Mouse (Mus musculus): Measurements from ENCODE around the gene Wfdc15b. TPM values are rescaled to one million over a fixed set of nuclear protein-coding genes. Genes with fewer than 3 reads are reported as not detected.
"Not testable (repeated sequence)": the region's sequence is repeated elsewhere in the genome, so short reads cannot be mapped to it uniquely, and the experiment has no call there.

The Wfdc15b gene
- polyA plus RNA-seq (2012; fragmentation: generic; extraction: Trizol): not detected

GRCm38 (mm10) chr2:164221522-164221921 is at the start of gene Wfdc15b:
Wfdc15b (minus strand) TSS chr2:164221660.
- Histone ChIP-seq H3K36me3 (ENCODE audit: control insufficient read depth, insufficient read depth) (no peaks in the 10 kb centered on the region), H3K27me3 (ENCODE audit: control insufficient read depth, insufficient read depth, insufficient read length) (peaks cover 28% of the 10 kb centered on the region)
- no peak for TF ChIP-seq CEBPB (IDR thresholded peaks at IDR 0.05; ENCODE audit: insufficient read depth, poor library complexity, severe bottlenecking)
- TF ChIP-seq MYOG (IDR thresholded peaks at IDR 0.05; ENCODE audit: control insufficient read depth in 1 of 3, insufficient read depth in 1 of 3, insufficient read length in 2 of 3, low read depth in 2 of 3): no peak
- no peak for TF ChIP-seq MYOD1 (IDR thresholded peaks at IDR 0.05; ENCODE audit: control insufficient read depth in 1 of 3, insufficient read length in 2 of 3, low read depth in 2 of 3)
- no peak for TF ChIP-seq MAX (IDR thresholded peaks at IDR 0.05; ENCODE audit: low read depth)
- TF ChIP-seq TCF12 (IDR thresholded peaks at IDR 0.05; ENCODE audit: insufficient read depth, poor library complexity, severe bottlenecking): no peak
- TF ChIP-seq SRF (IDR thresholded peaks at IDR 0.05; ENCODE audit: control insufficient read depth, insufficient read length, low read depth): no peak
- TF ChIP-seq TCF3 (IDR thresholded peaks at IDR 0.05; ENCODE audit: insufficient read length, low read depth): no peak
- TF ChIP-seq POLR2AphosphoS2 (IDR thresholded peaks at IDR 0.05; ENCODE audit: insufficient read length, low read depth): no peak

GRCm38 (mm10) chr2:164256540-164256939 is 35.1 kb upstream of the Wfdc15b start, which contains the start of gene Svs3b:
Svs3b (minus strand) TSS chr2:164256640.
- H3ac ChIP-seq (ENCODE audit: control insufficient read depth, insufficient read length); H3K4me3 ChIP-seq; H3K36me3 ChIP-seq (ENCODE audit: control insufficient read depth, insufficient read depth); H3K79me2 ChIP-seq (ENCODE audit: control insufficient read depth, insufficient read depth); H3K4me2 ChIP-seq (ENCODE audit: low read depth): not testable (repeated sequence)
- H3K27me3 ChIP-seq (ENCODE audit: control insufficient read depth, insufficient read depth, insufficient read length): peaks cover 11% of the 10 kb centered on the region

More at GRCm38 (mm10) chr2:164221522-164221921, at the start of gene Wfdc15b:
- Histone ChIP-seq H3K4me2 (ENCODE audit: low read depth) (no peak within 1 kb of the TSS), H3K79me2 (ENCODE audit: control insufficient read depth, insufficient read depth) (no peaks in the 10 kb centered on the region), H3K4me3 (no peak within 1 kb of the TSS), H3ac (ENCODE audit: control insufficient read depth, insufficient read length) (no peak within 1 kb of the TSS)

DNA sequence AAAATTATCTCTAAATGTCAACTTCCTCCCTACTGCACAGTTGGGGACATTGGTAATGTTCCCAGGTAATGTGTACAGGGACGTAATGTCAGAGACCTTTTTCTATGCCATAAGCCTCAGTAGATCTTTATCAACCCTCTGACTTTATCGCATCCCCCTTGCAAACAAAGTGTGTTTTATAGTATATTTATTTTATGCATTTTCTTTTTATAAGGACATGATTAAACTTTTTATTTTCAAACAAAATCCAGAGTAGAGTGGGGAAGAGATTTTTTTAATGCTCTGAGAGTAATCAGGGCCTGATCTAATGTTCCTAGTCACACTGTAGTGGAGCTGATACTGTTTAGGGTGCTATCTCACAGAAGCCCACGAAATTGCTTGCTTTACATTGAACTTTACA is 16.9 kb upstream of the Wfdc15b start, which contains the start of gene Svs2:
TSS of gene Svs2 (minus strand) at position 101 of the 400 bp plus-strand sequence.
- TF ChIP-seq MYOD1 (IDR thresholded peaks at IDR 0.05; ENCODE audit: control insufficient read depth in 1 of 3, insufficient read length in 2 of 3, low read depth in 2 of 3) (no peak), CEBPB (IDR thresholded peaks at IDR 0.05; ENCODE audit: insufficient read depth, poor library complexity, severe bottlenecking) (no peak), TCF12 (IDR thresholded peaks at IDR 0.05; ENCODE audit: insufficient read depth, poor library complexity, severe bottlenecking) (no peak), E2F4 (IDR thresholded peaks at IDR 0.05; ENCODE audit: insufficient read depth) (no peak), MYOG (IDR thresholded peaks at IDR 0.05; ENCODE audit: control insufficient read depth in 1 of 3, insufficient read depth in 1 of 3, insufficient read length in 2 of 3, low read depth in 2 of 3) (no peak), POLR2AphosphoS2 (IDR thresholded peaks at IDR 0.05; ENCODE audit: insufficient read length, low read depth) (no peak), REST (IDR thresholded peaks at IDR 0.05; ENCODE audit: insufficient read depth, insufficient read length) (no peak), TCF3 (IDR thresholded peaks at IDR 0.05; ENCODE audit: insufficient read length, low read depth) (no peak), POLR2A (IDR thresholded peaks at IDR 0.05; ENCODE audit: insufficient read length, low read depth) (no peak)
- Histone ChIP-seq H3K36me3 (ENCODE audit: control insufficient read depth, insufficient read depth) (no peaks in the 10 kb centered on the region), H3K4me2 (ENCODE audit: low read depth) (no peak within 1 kb of the TSS), H3ac (ENCODE audit: control insufficient read depth, insufficient read length) (no peak within 1 kb of the TSS), H3K4me3 (no peak within 1 kb of the TSS), H3K27me3 (ENCODE audit: control insufficient read depth, insufficient read depth, insufficient read length) (peaks cover 27% of the 10 kb centered on the region), H3K79me2 (ENCODE audit: control insufficient read depth, insufficient read depth) (no peaks in the 10 kb centered on the region)

GRCm38 (mm10) chr2:164232671-164233070 is 11.2 kb upstream of the Wfdc15b start:
- Histone ChIP-seq H3K36me3 (ENCODE audit: control insufficient read depth, insufficient read depth) (no peaks in the 10 kb centered on the region), H3K4me3 (no peak overlapping the region), H3K27me3 (ENCODE audit: control insufficient read depth, insufficient read depth, insufficient read length) (peaks cover 25% of the 10 kb centered on the region), H3K4me2 (ENCODE audit: low read depth) (no peak overlapping the region), H3K79me2 (ENCODE audit: control insufficient read depth, insufficient read depth) (no peaks in the 10 kb centered on the region), H3ac (ENCODE audit: control insufficient read depth, insufficient read length) (no peak overlapping the region)
- no peak for TF ChIP-seq REST (IDR thresholded peaks at IDR 0.05; ENCODE audit: insufficient read depth, insufficient read length)
- no peak for TF ChIP-seq CEBPB (IDR thresholded peaks at IDR 0.05; ENCODE audit: insufficient read depth, poor library complexity, severe bottlenecking)
- no peak for TF ChIP-seq POLR2AphosphoS2 (IDR thresholded peaks at IDR 0.05; ENCODE audit: insufficient read length, low read depth)
- TF ChIP-seq TCF12 (IDR thresholded peaks at IDR 0.05; ENCODE audit: insufficient read depth, poor library complexity, severe bottlenecking): no peak
- no peak for TF ChIP-seq USF1 (IDR thresholded peaks at IDR 0.05; ENCODE audit: low read depth)
- no peak for TF ChIP-seq MYOG (IDR thresholded peaks at IDR 0.05; ENCODE audit: control insufficient read depth in 1 of 3, insufficient read depth in 1 of 3, insufficient read length in 2 of 3, low read depth in 2 of 3)
- TF ChIP-seq E2F4 (IDR thresholded peaks at IDR 0.05; ENCODE audit: insufficient read depth): no peak
- no peak for TF ChIP-seq TCF3 (IDR thresholded peaks at IDR 0.05; ENCODE audit: insufficient read length, low read depth)
- no peak for TF ChIP-seq MAX (IDR thresholded peaks at IDR 0.05; ENCODE audit: low read depth)
- no peak for TF ChIP-seq SRF (IDR thresholded peaks at IDR 0.05; ENCODE audit: control insufficient read depth, insufficient read length, low read depth)
- TF ChIP-seq MYOD1 (IDR thresholded peaks at IDR 0.05; ENCODE audit: control insufficient read depth in 1 of 3, insufficient read length in 2 of 3, low read depth in 2 of 3): no peak
- TF ChIP-seq POLR2A (IDR thresholded peaks at IDR 0.05; ENCODE audit: insufficient read length, low read depth): no peak

DNA sequence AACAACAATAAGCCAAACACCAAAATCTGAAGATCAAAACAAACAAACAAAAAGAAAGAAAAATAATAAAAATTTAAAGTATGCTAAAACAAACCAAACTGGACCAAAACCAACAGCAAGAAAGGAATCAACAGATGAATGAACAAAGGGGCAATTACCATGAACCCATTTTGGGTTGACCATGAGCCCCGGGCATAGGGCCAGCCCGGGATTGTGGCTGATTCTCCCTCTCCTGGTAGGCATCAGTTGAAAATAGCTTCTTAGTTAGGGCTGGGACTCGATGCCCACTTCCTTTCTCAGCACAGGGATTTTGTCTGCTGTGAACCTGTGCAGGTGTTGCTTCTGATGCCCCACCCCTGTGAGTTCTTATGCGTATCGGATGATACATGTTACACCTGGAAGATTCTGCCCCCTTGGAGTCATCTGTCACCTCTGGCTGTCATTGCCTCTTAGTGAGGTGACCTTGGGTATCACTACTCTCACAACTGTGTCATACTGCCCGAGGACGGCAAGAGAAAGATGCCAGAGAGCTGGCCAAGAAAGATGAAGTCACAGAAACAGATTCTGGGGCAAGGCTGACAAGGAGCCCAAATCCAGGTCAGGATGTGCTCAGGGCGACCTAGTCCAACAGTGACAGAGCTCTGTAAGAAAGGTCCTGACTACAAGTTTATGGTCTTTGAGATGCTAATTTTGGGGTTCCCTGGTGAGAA is 7.1 kb upstream of the Wfdc15b start:
- no peak overlapping the region for H3ac ChIP-seq (ENCODE audit: control insufficient read depth, insufficient read length)
- H3K36me3 ChIP-seq (ENCODE audit: control insufficient read depth, insufficient read depth): no peaks in the 10 kb centered on the region
- TF ChIP-seq MAX (IDR thresholded peaks at IDR 0.05; ENCODE audit: low read depth) (no peak), REST (IDR thresholded peaks at IDR 0.05; ENCODE audit: insufficient read depth, insufficient read length) (no peak), POLR2AphosphoS2 (IDR thresholded peaks at IDR 0.05; ENCODE audit: insufficient read length, low read depth) (no peak), USF1 (IDR thresholded peaks at IDR 0.05; ENCODE audit: low read depth) (no peak)
- H3K4me2 ChIP-seq (ENCODE audit: low read depth): no peak overlapping the region
- peaks cover 18% of the 10 kb centered on the region for H3K27me3 ChIP-seq (ENCODE audit: control insufficient read depth, insufficient read depth, insufficient read length)
- no peak overlapping the region for H3K4me3 ChIP-seq
- no peaks in the 10 kb centered on the region for H3K79me2 ChIP-seq (ENCODE audit: control insufficient read depth, insufficient read depth)

Measured in myocyte (in vitro differentiated cells).